Mouse (Mus musculus) gastrocnemius, postnatal 4 days (tissue): Measurements from ENCODE around the gene Smad3. TPM values are rescaled to one million over a fixed set of nuclear protein-coding genes. Genes with fewer than 3 reads are reported as not detected.
A peak's percentile ranks its signal among the peaks of the same experiment; 100 is the strongest.

Experiments
- DNase-seq, 2 experiments: peaks; one replicate each; pipeline ENCODE4 v3.0.0; 2021 to 2022; ENCODE audit warnings: low spot score in 2 of 2, mixed read lengths in 2 of 2
- total RNA-seq, 2 experiments: library from RNA; stranded (reverse); gene quantifications; 2 replicates each; pipeline ENCODE4 v1.2.3; 2021

The Smad3 gene
- total RNA-seq, 2 experiments from 2014 or later: 42.9 to 44.6 TPM

GRCm38 (mm10) chr9:63774854-63775483, 17.2 kb upstream of the Smad3 start:
- DNase-seq: no peak

- DNase-seq: no peak
Measured at GRCm38 (mm10) chr9:63772452-63772851, 14.7 kb upstream of the Smad3 start.

- no peak for DNase-seq
Measured at GRCm38 (mm10) chr9:63771676-63772075, 13.9 kb upstream of the Smad3 start.

GRCm38 (mm10) chr9:63761367-63762094, 3.7 kb upstream of the Smad3 start:
- no peak for DNase-seq

- DNase-seq: no peak
Measured at GRCm38 (mm10) chr9:63760783-63761182, 3.0 kb upstream of the Smad3 start.

- DNase-seq: no peak
Measured at GRCm38 (mm10) chr9:63759973-63760722, 2.4 kb upstream of the Smad3 start.

GRCm38 (mm10) chr9:63758641-63759391, 1.0 kb upstream of the Smad3 start:
- DNase-seq: no peak

- no peak for DNase-seq
Measured at GRCm38 (mm10) chr9:63757462-63757772, 377 bp downstream of the Smad3 start.

- DNase-seq: peak; percentile 46 to 52
Measured at GRCm38 (mm10) chr9:63756581-63757461, 973 bp downstream of the Smad3 start.

GRCm38 (mm10) chr9:63755671-63756543, 1.9 kb downstream of the Smad3 start:
- DNase-seq: no peak

- no peak for DNase-seq
Measured at GRCm38 (mm10) chr9:63754556-63755510, 3.0 kb downstream of the Smad3 start.

- DNase-seq: no peak
Measured at GRCm38 (mm10) chr9:63754039-63754438, 3.8 kb downstream of the Smad3 start.

GRCm38 (mm10) chr9:63753359-63753758, 4.4 kb downstream of the Smad3 start:
- DNase-seq: no peak

- no peak for DNase-seq
Measured at GRCm38 (mm10) chr9:63752576-63752975, 5.2 kb downstream of the Smad3 start.

- DNase-seq: no peak
Measured at GRCm38 (mm10) chr9:63751325-63751724, 6.5 kb downstream of the Smad3 start.

GRCm38 (mm10) chr9:63750360-63750974, 7.3 kb downstream of the Smad3 start:
- no peak for DNase-seq

GRCm38 (mm10) chr9:63749296-63749915, 8.4 kb downstream of the Smad3 start:
- no peak for DNase-seq
